Mouse (Mus musculus) natural killer cell, adult 2 months (primary cell): ENCODE measurements around the gene Tmem151b.

ENCODE experiments used
- DNase-seq, 2 experiments: peaks; one replicate each; pipeline ENCODE4 v3.0.0; 2022; ENCODE audit warnings: low spot score in 2 of 2

The Tmem151b gene

DNA sequence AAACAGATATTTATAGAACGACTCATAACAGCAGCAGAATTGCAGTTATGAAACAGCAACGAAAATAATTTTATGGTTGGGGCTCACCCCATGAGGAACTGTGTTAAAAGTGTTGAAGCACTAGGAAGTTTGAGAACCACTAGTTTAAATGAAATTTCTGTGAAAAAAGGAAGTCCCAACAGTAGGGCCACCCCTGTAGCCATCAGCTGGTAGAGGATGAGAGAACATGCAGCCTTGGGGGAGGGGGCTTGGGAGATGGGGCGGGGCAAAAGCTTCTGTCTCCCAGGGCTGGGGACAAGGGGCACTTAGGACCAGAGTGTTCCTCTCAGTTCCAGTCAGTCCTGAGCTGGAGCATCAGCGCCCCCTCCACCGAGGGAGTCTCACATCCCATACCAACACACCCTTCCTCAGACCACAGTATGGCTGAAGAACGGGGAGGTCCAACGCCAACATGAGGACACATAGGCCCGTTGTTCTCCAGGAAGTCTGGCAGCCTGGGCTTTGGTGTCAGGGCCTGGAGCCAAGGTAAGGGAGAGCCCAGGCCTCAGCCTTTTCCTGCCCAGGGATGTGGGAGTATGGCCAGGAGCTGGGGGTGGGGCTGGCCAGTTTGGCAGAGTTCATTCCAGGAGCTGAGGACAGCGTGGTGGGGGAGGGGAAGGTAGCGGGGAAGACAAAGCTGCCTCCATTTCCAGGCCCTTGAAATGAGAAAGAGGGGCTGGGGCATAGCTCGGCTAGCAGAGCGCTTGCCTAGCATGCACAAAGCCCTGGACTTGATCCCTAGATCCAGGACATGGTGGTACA, 34.8 kb upstream of the Tmem151b start:
- no peak for DNase-seq

DNA sequence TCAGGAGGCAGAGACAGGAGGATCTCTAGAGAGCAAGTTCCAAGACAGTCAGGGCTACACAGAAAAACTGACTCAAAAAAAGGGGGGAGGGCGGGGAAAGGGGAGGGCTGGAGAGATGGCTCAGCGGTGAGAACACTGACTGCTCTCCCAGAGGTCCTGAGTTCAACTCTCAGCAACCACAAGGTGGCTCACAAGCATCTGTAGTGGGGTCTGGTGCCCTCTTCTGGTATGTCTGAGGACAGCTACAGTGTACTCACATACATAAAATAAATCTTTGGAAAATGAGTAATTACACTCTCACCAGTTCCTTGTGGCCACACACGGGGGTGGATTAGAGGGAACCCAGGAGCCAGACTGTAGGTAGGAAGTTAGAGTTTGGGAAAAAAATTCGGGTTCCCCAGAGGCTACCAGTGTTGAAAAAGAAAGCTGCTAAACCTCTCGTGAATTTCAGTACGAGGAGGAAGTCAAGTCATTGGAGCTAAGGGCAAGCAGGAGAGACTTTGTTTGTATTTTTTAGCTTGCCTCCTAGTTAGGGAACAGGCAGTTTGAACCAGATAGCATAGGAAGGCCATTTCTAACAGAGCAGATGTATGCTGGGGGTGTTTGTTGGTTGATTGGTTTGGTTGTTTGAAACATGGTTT, 33.4 kb upstream of the Tmem151b start:
- peak in 1 of 2 experiments; percentile 34 for DNase-seq

GRCm38 (mm10) chr17:45582188-45582587, 32.7 kb upstream of the Tmem151b start:
- DNase-seq = no peak

DNA sequence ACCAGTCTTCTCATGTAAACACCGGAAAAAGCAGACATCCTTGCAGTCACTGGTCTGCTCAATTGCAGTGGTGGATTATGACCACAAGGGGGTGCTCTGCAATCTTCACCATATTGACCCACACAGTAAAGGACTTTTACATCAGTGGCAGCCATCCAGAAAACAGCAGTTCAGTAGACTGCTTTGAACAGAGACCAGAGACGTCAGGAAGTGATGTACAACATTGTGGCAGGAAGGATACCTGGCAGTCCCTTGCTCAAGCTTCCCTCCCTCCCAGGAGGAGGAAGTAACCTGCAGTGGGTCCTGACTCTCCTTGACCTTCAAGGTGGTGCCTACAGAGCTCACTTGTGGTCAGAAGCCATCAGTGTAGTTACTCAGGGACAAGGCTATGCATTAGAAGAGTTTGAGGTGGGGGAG, 32.1 kb upstream of the Tmem151b start:
- DNase-seq = peak; percentile 66 to 75

GRCm38 (mm10) chr17:45580958-45581477, 31.5 kb upstream of the Tmem151b start:
- no peak for DNase-seq

- DNase-seq = no peak
Observed at GRCm38 (mm10) chr17:45579554-45579953, 30.1 kb upstream of the Tmem151b start.

- DNase-seq = peak in 1 of 2 experiments; percentile 25
Observed at GRCm38 (mm10) chr17:45578843-45579242, 29.4 kb upstream of the Tmem151b start.

DNA sequence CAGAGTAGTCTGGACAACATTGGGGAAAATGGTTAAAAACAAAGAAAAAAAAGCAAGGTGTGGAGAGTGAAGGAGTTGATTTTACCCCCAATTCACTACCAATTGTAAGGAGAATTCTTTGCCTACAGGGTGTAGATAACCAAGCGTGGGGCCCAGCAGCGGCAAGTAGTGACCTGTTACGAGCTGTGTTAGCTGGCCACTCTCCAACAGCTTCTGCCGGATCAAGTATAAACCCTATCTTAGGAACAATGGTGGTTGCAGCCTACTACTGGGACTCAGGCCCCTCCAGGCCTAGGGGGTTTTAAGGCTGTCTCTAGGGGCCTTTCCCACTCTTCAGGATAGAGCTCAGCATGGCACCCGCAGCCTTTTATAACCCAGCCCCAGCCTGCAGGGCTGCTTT, 28.8 kb upstream of the Tmem151b start:
- DNase-seq = no peak

DNA sequence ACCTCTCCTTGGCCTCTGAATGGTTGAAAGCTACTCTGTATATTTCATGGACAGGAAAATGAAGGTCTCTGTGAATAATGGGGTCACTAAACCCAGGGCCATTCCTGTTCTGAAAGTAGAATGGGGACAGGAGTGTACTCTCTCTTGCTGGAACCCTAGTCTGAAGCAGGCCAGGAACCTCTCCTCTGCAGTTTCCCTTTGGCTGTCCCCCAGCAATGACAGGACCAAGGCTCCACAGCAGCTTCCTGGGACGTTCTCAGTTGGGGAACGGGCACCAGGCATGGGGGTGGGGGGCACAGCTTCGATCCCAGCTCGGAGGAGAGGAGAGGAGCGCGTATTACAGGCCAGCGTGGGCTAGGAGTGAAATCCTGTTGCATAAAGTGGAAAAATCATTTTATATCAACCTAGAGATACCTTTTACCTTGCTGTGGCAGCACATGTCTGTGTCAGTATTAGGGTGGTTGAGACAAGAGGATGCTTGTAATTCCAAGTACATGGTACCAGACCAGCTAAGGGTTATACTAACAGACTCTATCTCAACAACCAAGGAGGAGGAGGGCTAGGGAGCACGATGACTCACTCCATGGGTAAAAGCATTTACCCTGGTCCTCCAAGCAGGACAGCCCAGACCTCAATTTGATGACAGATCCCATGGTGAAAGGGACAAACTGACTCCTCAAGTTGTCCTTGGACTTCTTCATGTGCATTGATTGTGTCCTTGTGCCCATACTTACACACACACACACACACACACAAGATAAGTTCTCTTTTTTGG, 25.8 kb upstream of the Tmem151b start:
- DNase-seq = no peak

GRCm38 (mm10) chr17:45574129-45574761, 24.8 kb upstream of the Tmem151b start:
- DNase-seq = peak; percentile 56 to 66

DNA sequence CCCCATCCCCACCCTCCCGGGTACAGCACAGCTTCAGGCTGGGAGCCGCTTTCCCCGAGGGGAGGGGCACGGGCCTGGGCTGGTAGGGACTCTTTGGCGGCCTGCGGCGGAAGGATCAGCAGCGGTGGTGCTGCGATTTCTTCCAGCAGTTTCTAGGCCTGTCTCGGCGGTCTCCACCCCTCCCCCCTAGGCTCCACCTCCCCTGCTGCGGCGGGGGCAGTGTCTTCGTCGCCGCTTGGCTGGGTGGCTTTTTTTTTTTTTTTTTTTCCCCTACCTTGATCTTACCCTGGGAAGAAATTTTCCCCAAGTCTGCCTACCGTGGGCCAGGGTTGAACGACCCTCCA, 24.3 kb upstream of the Tmem151b start:
- DNase-seq = peak; percentile 85 to 90

- peak; percentile 97 to 98 for DNase-seq
Observed at GRCm38 (mm10) chr17:45573087-45573779, 23.8 kb upstream of the Tmem151b start, which contains the start of gene Hsp90ab1. TSS of gene Hsp90ab1 (minus strand) at chr17:45573271.

DNA sequence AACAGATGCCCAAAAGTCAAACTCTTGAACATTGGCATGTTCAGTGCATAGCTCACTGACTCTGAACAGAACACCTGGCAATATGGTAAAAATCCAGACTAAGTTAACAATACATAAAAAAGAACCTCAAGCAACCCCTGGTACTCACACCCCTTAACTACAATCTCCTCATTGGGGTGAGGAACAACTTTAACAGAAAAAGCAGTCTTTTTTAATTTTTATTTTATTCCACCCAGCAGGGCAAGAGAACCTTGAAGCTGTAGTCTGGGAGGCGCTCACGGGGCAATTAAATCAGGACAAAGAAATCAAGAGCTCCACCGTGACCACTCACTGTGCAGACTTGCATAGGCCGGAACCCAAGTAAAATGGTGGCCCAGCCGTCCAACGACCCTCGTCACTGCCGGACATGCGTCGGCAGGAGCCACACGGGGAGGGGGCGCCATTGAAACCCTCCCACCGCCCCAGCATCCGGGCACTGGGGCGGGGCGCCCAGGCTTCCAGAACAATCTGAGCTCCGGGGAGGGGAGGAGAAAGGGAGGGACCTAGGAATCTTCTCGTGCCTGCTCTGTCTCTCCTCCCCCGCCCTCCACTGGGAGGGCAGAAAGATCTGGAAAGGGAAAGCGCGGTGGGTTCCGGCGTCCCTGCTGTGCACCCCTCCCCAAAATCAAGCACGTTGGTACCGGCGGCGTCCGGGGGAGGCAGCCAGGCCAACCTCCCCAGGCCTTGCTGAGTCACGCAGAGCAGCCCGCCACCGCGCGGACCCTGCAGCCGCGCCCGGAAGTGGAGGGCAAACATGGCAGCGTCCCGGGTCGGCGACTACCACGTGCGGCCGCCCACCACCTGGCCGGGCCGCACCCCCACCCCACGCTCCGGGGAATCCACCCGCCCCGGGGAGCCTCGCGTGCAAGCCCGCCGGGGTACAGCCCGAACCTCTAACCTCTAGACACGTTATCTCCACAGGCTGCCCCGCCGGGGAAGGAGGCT, 22.9 kb upstream of the Tmem151b start:
- peak in 1 of 2 experiments; percentile 64 for DNase-seq

DNA sequence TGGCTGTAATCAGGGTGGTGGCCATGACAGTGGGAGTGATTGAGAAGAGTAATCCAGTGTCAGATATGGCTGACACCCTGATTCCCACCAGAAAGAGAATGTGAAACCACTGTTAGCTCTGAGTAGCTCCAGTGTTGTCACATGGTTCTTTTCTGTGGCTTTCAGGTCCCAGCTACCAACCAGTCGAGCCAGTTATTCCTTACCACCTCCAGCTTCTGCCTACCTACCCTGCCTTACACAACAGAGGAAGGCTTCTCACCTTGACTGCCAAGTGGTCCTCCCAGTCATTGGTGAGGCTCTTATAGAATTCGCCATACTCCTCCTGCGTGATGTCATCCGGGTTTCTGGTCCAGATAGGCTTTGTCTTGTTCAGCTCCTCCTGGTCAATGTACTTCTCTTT, 20.5 kb upstream of the Tmem151b start:
- DNase-seq = no peak

- DNase-seq = no peak
Observed at GRCm38 (mm10) chr17:45568990-45569389, 19.5 kb upstream of the Tmem151b start.

- DNase-seq = no peak
Observed at GRCm38 (mm10) chr17:45567162-45567601, 17.7 kb upstream of the Tmem151b start.

DNA sequence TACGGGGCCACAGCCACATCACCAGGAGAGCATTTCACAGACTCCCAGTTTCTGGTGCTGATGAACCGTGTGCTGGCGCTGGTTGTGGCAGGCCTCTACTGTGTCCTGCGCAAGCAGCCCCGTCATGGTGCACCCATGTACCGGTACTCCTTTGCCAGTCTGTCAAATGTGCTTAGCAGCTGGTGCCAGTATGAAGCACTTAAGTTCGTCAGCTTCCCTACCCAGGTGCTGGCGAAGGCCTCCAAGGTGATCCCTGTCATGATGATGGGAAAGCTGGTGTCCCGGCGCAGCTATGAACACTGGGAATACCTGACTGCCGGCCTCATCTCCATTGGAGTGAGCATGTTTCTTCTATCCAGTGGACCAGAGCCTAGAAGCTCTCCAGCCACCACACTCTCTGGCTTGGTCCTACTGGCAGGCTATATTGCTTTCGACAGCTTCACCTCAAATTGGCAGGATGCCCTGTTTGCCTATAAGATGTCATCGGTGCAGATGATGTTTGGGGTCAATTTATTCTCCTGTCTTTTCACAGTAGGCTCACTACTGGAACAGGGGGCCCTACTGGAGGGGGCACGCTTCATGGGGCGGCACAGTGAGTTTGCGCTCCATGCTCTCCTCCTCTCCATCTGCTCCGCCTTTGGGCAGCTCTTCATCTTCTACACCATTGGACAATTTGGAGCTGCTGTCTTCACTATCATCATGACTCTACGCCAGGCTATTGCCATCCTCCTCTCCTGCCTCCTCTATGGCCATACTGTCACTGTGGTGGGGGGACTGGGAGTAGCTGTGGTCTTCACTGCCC, 17.1 kb upstream of the Tmem151b start:
- no peak for DNase-seq

GRCm38 (mm10) chr17:45566031-45566359, 16.5 kb upstream of the Tmem151b start:
- no peak for DNase-seq

DNA sequence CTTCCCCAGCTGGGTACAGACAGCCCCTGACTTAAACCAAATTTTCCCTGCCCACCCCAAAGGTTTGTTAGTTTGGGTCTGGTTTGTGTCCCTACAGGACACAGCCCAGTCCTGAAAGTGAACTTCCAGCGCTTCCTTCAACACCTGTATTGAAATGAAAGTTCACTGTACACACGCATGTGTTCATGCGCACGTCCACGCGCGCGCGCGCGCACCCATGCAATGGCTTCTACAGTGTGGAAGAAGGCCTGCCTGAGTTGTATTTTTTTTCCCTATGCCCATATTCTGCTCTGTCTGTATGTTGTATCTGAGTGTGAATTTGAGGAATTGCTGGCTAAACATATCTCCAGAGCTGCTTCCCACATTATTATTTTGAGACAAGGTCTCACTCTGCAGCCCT, 15.6 kb upstream of the Tmem151b start:
- DNase-seq = no peak
